Mouse (Mus musculus) retina, adult 2 months (tissue): ENCODE data around the gene Ddx17.

Source experiments
- DNase-seq: peaks from one replicate; pipeline ENCODE4 v3.0.0-alpha.2; 2012; ENCODE audit warnings: low read depth, low spot score

Ddx17 gene

DNA sequence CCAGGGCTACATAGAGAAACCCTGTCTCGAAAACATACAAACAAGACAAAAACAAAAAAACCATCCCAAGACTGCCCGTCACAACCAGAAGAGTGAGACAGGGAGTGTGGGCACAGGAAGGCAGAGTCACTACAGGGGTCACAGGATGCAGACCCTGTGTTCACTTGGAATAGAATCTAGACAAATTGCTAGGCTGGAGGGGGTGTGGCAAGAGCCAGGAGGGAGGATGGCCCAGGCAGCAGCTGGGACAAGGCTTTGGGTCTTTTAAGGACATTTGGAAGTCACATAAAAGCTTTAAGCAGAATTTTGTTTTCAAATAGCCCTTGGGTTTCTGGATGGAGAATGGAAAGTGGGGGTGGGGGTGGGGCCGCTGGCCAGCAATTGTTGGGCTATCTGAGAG, 28.0 kb downstream of the Ddx17 start:
- DNase-seq, result no peak

DNA sequence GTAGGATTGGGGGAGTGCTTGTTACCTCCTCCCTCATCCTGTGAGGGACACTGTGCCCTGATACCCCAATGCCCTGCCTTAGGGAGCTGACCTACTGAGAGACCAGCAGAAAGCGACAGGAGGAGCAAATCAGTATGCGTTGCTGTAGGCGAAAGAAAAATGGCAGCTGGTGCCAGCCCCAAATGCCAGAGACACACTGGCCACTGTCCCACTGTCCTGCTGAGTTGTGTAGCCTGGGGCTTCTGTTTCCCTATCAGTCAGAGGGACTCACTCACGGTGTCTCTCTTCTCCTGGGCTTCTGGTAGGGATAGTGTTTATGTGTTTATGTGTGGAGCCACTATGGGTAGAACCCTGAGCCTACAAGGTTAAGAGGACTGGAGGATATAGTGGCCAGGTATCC, 28.8 kb downstream of the Ddx17 start:
- no peak for DNase-seq

DNA sequence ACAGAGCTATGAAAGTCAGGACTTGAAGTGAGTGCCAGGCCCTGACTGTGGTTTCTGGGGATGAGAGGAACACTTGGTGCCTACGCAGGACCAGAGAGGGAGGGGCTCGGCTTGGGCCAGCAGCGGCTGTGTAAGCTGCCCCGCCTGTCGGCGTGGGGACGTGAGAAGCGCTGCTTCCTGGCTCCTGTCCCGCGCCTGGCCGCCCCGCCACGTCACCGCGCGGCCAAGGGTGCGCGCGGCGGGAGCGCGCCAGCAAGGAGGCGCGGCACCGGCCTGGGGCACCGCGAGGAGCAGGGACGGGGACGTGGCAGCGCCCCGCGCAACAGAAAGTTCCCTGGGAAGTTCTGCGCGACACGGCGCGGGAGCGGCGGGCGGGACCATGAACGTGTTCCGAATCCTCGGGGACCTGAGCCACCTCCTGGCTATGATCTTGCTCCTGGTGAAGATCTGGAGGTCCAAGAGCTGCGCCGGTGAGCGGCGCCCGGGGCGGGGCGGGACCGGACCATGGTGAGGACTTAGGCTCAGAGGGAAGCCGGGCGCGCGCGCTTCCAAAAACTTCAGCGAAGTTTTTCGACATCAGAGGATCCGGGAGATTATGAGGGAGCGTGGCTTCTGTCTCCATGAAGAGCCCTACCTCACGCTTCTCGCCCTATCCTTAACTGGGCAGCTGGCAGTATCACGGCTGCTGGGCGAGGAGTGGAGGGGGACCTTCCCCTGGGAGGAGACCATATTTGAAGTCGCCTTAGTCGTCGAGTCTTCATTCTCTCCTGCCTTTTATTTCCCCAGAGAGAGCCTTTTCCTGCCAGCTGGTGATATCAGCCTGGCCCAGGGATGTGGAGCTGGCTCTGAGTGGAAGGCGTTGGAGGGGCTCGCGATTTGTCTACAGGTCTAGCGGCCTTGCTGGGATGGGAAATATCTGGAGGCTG, 30.1 kb downstream of the Ddx17 start, which contains the start of gene Kdelr3:
Kdelr3 (plus strand) TSS at position 241 of the 926 bp plus-strand sequence.
- no peak for DNase-seq

DNA sequence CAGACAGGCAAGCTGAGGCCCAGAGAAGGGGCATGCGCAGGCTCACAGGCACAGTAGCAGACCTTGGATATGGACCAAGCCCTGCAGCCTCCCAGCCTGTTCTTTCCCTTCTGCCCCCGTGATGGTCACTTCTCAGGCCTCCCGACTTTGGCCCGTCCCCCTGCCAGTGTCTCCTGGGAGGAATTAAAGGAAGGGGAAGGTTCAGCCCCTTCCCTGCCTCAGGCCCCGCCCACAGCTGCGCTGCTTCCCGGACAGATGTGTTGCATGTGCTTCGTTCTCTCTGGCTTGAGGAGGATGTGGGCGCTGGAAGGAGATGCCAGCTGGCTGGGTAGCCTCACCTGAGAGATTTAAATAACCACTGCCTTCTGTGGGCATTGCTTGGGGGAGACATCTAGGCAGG, 32.6 kb downstream of the Ddx17 start:
- no peak for DNase-seq

DNA sequence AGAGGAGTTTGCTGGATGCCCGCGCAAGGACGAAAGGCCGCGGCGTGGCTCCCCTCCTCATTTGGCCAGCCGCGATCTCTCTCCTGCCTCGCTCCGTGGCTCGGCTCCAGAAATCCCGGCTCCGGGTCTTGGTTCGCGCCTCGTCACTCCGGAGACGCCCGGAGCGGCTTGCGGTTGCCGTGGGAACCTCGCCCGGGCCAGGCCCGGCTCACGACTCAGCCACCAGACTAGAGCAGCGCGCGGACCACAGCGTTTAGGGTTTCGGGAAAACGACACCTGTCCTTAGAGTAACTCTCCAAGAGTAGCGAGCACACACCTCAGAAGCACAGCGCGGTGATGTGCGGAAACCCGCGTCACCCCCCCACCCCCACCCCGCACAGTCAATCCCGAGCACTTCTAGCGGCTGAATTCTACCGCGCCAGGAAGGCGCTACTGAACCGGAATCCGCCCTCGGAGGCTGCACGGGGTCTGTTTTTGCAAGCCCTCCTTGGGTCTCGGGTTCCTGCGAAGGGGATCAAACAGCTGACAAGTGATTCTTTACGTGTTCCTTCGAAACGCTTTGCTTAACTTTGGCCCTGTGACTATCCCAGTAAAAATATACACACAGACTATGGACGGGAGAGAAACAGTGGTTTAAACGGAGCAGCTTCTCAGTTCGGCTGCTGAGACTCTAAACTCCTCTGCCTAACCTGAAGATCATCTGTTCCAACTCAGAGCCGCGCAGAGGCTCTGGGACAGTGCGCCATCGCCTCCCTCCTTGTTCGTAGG, 34.8 kb downstream of the Ddx17 start:
- DNase-seq, result peak; percentile 56

DNA sequence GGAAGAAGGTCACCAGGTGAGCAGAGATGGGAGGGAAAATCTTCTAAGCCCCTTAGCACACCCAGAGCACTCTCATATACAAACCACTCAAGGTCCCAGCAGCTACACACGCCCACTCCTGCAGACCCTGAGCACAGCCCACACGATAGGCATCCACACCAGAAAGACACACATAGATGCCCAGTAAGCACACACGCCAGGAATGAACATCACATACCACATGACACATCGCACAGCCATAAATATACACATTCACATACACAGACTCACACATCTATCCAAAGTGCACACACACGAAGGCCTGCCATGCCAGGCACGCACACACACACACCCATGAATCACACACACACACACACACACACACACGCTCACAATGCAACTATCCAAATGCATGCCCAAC, 36.1 kb downstream of the Ddx17 start:
- DNase-seq, result no peak

DNA sequence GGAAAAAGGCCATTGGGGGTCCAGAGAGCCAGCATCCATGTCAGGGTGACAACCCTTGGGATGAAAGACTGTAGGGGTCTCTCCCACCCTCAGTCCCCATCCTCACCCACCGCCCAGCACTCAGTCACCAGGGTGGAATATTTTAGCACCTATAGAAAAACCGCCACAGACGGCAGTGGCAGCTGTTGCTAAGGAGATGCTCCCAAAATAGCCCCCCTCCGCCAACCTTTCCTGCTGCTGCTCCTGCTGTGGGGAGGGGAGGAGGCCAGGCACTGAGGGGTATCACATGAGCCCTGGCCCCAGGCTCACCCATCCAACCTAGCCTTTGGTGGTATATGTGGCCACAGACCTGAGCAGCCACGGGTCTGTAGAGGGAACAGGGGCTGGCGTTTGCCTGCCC, 36.5 kb downstream of the Ddx17 start:
- DNase-seq, result no peak

DNA sequence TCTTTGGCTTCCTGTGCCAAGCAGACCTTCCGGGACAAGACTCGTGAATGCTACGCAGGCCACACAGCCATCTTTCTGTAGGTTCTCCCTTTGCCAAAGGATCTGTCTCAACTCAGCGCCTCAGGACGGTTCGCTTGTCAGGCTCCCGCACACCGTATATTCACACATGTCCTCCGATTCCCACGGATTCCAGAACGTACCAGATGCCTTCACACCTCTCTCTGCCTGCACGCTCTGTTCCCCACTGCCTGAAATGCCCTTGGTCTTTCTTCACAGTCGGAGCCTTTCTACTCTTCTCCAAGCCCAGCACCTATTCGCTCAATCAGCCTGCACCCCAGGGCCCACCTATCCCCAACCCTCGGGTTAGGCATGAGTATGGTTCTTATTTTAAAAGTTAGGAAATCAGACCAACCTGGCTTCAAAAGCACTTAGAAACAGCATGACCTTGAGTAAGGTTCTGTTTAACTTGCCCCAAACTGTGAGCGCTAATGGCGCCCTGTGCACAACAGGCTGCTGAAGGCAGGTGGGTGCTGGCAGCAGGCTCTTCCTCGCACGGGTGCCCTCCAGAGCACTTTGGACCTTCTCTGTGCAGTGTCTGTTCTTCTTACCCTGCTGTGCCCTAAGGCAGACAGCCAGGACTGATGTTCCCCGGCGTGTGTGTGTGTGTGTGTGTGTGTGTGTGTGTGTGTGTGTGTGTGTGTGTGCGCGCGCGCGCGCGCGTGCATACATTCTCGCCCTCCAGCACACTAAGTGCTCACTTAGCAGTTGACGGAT, 39.3 kb downstream of the Ddx17 start:
- no peak for DNase-seq

DNA sequence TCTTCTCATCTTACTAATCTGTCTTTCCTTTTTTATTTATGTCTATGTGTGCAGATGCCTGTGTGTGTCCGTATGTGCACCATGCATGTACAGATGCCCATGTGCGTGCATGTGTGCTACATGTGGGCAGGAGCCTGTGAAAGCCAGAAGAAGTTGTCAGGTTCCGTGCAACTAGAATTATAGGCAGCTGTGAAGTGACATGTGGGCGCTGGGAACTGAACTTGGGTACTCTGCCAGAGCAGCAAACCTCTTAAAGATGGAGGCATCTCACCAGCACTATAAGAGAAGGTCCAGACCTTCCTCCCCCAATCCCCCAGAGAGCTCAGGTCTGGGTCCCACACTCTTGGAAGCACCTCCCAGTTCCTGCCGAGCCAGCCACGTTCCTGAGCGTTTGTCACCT, 40.1 kb downstream of the Ddx17 start:
- no peak for DNase-seq

DNA sequence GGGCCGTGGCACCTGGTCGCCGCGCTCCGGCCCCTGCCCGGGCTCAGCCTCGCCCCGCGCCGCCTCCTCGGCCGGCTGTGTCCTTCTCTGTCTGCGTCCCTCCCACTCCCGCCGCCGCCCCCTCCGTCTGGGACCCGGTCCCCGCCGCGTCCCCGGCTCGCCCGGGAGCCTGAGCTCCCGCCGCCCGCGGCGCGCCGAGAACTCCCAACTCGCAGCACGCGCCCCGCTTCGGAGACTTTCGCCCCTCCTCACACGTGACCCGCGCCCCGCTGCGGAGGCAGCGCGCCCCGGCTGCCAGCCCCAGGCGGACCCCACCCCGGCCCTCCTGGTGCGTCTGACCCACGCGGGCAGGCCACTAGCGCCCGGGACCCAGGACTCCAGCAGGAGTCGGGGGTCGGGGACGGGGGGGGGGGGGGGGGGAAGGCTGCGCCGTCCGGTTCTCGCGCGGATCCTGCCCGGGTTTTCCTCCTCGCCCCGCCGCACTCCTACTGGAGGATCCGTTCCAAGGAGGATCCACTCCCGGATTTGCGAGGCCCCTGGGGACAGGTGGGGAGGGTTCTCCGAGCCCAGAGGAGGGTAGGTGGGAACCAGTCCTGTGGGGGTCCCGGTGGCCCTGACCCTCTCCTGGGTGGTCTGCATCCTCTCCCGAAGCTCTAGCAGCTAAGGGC, 40.8 kb downstream of the Ddx17 start:
- peak; percentile 55 for DNase-seq

DNA sequence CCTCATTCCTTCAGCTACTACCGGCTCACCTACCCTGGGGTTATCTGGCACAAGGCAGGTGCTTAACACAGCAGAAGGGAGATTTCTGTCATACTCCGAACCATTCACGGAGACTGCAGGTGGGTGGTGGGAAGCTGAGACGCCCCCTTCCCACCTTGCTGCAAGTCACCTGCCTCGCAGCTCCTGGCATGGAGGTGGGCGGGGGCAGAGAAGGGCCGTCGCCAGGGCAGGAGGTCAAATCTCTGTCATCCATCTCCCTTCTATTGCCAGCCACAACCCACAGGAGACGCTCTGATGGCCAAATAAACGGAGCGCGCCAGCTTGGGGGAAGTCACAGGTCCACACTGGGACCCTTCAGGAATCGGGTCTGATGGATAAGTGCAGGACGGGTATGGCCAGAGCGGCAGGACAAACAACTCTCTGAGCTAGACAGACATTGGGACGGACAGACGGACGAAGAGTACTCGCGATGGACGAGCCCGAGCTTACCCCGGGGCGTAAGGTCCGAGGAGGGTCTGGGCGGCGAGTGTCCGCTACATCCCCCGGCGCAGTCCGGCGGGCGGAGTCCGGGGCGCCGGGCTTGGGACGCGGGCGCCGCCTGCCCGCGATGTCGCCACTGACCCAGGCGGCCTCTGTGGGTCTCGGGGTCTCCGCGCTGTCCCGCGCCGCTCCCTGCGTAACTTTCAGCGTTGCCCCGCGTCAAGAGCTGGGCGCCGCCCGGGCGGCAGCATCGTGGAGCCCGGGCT, 41.7 kb downstream of the Ddx17 start, which contains the start of gene Kcnj4:
Kcnj4 (minus strand) TSS at position 535 of the 746 bp plus-strand sequence.
- DNase-seq, result no peak

DNA sequence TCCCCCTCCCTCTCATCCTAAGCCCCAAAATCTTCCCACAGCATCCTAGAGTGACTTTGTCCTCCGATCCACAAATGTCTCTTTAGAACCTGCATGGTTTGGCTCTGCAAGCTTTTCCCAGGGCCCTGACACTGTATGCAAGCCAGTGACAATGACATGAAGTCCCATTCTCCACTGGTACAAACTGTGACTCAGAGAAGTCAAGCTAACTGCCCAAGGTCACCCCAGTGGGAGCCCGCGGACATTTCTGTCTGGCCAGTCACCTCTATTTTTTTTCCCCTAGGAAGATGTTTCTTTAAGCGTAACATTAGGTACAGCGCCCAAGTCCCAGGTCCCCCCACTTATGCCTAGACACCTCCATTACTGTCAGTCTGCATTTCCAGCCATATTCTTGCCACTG, 43.1 kb downstream of the Ddx17 start:
- no peak for DNase-seq

DNA sequence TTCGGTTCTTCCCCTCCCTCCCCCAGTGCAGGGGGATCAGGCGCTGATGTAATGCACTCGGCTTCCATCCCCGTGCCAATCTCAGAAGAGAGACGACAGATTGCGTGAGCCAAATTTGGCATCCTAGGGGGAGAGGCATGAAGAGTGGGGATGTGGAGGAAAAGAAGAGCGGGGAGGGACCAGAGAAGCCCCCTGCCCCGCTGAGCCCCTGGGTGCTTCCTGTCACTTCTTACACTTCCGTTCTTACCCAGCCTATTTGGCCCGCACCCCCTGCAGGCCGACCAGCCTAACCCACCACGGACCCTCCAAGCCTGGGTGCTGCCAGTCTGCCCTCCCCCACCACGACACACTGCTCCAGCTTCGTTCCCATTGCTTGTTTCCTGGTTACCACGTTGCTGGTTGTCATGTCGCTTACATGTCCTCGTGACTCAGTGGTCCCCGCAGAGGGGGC, 43.6 kb downstream of the Ddx17 start:
- no peak for DNase-seq

DNA sequence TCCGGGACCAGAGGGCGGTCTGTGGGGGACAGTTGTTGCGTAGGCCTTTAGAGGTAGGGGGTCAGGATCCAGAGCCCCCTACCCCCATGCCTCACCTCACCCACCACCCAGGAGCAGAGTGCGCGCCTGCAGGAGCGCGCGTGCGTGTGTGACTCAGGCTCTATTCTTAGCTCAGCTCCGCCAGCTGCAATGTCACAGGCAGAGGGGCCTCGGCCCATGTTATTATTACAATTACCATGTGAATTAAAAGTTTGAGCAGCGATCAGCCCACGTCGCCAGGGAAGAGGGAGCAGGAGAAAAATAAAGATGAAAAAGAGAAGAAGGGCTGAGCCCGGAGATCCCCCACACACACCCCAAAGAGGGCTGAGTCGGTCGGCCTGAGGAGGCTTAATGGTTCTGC, 46.4 kb downstream of the Ddx17 start:
- no peak for DNase-seq

DNA sequence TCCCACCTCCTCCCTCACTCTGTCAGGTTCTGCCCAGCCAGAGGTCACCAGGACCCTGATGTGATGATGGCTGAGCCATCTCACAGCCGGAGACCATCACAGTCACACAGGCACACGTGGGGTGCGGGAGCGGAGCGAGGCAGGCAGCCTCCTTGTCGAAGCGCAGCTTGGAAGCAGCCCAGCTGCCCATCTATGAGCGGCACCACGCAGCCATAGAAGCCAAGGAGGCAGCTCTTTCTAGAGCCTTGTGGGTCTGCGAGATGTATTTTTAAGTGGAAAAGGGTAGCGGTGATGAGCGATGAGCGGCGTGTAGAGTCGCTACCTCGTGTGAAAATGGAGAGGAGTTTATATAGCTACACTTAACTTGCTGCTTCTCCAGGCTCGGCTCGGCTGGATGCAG, 53.0 kb downstream of the Ddx17 start:
- no peak for DNase-seq

DNA sequence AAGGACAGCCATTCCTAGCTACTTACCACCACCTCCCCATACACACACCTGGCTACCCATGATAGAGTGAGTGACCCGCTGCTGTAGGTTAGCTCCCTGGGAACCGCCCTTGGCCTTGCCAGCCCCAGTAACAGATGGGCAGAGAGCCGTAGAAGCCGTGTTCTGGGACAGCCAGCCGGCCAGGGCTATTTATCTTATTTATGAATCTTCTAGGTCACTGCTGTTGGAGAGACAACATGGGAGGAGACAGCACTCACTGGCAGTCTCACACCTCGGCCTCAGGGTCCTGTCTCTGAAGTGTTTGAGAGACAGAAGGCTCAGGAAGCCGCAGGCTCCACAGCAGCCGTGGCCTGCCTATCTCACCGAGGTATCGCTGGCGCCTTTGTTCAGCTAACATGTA, 57.1 kb downstream of the Ddx17 start:
- no peak for DNase-seq

DNA sequence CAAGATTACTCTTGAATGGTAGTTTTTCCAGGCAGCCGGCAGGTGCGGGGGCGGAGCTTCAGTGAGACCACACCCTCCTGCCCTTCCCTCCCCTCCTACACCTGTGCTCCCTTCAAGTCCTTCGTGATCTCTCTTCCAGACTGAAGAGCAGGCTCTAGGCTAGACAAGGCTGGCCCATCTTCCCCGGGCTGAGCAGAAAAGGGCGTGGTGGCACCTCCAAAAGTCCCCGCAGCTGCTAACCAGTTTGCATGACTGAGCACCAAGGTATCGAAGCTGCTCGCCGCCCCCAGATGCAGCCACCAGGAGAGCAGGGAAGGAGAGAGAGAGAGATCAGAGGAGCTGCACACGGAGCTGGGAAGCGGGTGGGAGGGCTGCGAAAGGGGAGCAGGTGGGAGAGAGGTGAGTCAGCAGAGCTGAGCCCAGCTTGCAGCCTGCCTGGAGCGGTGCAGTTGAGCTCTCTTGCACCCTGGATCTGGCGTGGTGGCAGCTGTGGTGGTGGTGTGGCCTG, 65.3 kb downstream of the Ddx17 start:
- no peak for DNase-seq
